Mouse (Mus musculus): ENCODE results near the gene Cactin.

DNA sequence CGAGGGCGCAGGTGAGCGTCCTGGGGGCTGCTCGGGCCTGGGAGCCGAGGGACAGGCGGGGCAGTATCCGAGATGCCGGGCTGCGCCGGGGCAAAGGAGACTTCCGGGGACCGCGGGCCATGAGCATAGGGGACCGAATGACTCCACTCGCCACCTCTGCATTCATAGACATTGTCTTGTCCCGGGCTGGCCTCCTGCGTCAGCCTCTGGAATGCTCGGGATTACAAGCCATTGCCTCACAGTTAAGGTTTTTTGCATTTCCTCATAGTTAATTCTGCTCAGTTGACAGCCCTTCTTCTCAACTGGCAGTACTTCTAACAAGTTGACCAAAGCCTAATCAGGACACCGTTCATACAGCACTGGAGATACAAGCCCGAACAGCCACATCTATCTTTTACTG lies 533 bp downstream of the Cactin start:
- no peak for TF ChIP-seq CTCF (IDR thresholded peaks at IDR 0.05; ENCODE audit: low read depth)
- no peak for TF ChIP-seq EP300 (IDR thresholded peaks at IDR 0.05; ENCODE audit: low read depth)

Data from heart, postnatal 0 days (tissue).